Mouse (Mus musculus): ENCODE data around the gene Dynlt1b.
"Not testable (repeated sequence)": the region's sequence is repeated elsewhere in the genome, so short reads cannot be mapped to it uniquely, and the experiment has no call there.

Dynlt1b gene

GRCm38 (mm10) chr17:6467638-6468461 lies 37.9 kb downstream of the Dynlt1b start:
- not testable (repeated sequence) for DNase-seq

GRCm38 (mm10) chr17:6470031-6470430 lies 40.1 kb downstream of the Dynlt1b start:
- not testable (repeated sequence) for DNase-seq

- DNase-seq: not testable (repeated sequence)
Observed at GRCm38 (mm10) chr17:6470671-6471070, 40.8 kb downstream of the Dynlt1b start.

- not testable (repeated sequence) for DNase-seq
Observed at GRCm38 (mm10) chr17:6475270-6475669, 45.4 kb downstream of the Dynlt1b start.

GRCm38 (mm10) chr17:6475913-6476312 lies 46.0 kb downstream of the Dynlt1b start:
- DNase-seq: not testable (repeated sequence)

- DNase-seq: peak; percentile 47
Observed at GRCm38 (mm10) chr17:6476495-6476947, 46.6 kb downstream of the Dynlt1b start.

GRCm38 (mm10) chr17:6477026-6477425 lies 47.1 kb downstream of the Dynlt1b start:
- DNase-seq: not testable (repeated sequence)

- DNase-seq: not testable (repeated sequence)
Observed at GRCm38 (mm10) chr17:6480855-6481589, 51.1 kb downstream of the Dynlt1b start.

- not testable (repeated sequence) for DNase-seq
Observed at GRCm38 (mm10) chr17:6481590-6481963, 51.7 kb downstream of the Dynlt1b start.

- DNase-seq: not testable (repeated sequence)
Observed at GRCm38 (mm10) chr17:6482248-6482647, 52.3 kb downstream of the Dynlt1b start.
